7 mouse cellular contexts compared by ENCODE assay signal in the genomic region with DNA sequence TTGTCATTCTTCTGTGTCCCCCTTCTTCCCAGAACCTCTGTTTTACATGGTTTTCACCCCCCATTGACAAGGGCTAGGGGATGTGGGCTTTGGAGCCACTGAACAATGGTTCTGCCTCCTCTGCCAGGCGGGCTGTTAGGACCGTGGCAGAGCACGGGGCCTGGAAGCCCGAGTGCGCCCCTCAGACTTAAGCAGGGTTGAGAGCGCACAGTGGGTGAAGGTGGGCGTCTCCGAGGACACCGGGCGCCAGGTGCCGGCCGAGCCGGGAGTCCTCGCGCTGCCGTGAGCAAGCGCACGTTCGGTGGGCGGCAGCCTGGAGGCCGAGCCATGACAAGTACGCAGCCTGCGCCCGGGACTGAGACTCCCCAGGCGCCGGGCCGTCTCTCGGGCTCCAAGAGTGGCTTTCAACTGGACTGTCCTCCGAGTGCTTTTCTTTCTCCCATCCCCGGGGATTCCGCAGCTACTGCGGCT. TPM values are rescaled to one million over a fixed set of nuclear protein-coding genes. Genes with fewer than 3 reads are reported as not detected.
A peak's percentile ranks its signal among the peaks of the same experiment; 100 is the strongest.
DNase-seq lines count a peak whose midpoint lies in the region; ATAC-seq lines count a peak whose summit lies in the region.

No protein-coding gene starts in this region.

- peak overlapping the region; percentile 71 for H3K4me3 ChIP-seq in forebrain, embryonic 12.5 days (replicated peaks)
- H3K4me3 ChIP-seq in hindbrain, embryonic 13.5 days: peak overlapping the region; percentile 83
- peak overlapping the region; percentile 76 for H3K4me3 ChIP-seq in limb, embryonic 10.5 days
- peak overlapping the region; percentile 72 for H3K4me3 ChIP-seq in midbrain, embryonic 14.5 days (replicated peaks; ENCODE audit: low read depth, low read length)

- H3K27me3 ChIP-seq in forebrain, embryonic 12.5 days: peaks cover 22% of the 10 kb centered on the region
- H3K27me3 ChIP-seq in hindbrain, embryonic 13.5 days: peaks cover 5% of the 10 kb centered on the region; the same call in 1 of the 2 replicates
- peaks cover 64% of the 10 kb centered on the region for H3K27me3 ChIP-seq in limb, embryonic 10.5 days (ENCODE audit: low read depth, poor library complexity, severe bottlenecking)
- no peaks in the 10 kb centered on the region for H3K27me3 ChIP-seq in midbrain, embryonic 14.5 days (ENCODE audit: control insufficient read depth, insufficient read depth, low read length)

- H3K27ac ChIP-seq in forebrain, embryonic 12.5 days: peak overlapping the region; percentile 83
- H3K27ac ChIP-seq in hindbrain, embryonic 13.5 days: peak overlapping the region; percentile 96
- H3K27ac ChIP-seq in limb, embryonic 10.5 days: peak overlapping the region; percentile 79
- H3K27ac ChIP-seq in midbrain, embryonic 14.5 days (replicated peaks; ENCODE audit: low read depth, low read length): peak overlapping the region; percentile 96

- H3K36me3 ChIP-seq in forebrain, embryonic 12.5 days (replicated peaks): no peaks in the 10 kb centered on the region
- no peaks in the 10 kb centered on the region for H3K36me3 ChIP-seq in hindbrain, embryonic 13.5 days
- H3K36me3 ChIP-seq in limb, embryonic 10.5 days: no peaks in the 10 kb centered on the region
- H3K36me3 ChIP-seq in midbrain, embryonic 14.5 days (ENCODE audit: control insufficient read depth, insufficient read depth, low read length): no peaks in the 10 kb centered on the region

- ATAC-seq in forebrain, embryonic 12.5 days (ENCODE audit: low FRiP score): peak; percentile 39
- peak; percentile 57 for ATAC-seq in hindbrain, embryonic 13.5 days (ENCODE audit: low FRiP score)
- ATAC-seq in midbrain, embryonic 14.5 days (ENCODE audit: low FRiP score, low TSS enrichment): peak; percentile 51

- peaks cover 29% of the 10 kb centered on the region for H3K4me1 ChIP-seq in forebrain, embryonic 12.5 days
- H3K4me1 ChIP-seq in hindbrain, embryonic 13.5 days (replicated peaks): peaks cover 34% of the 10 kb centered on the region
- peaks cover 30% of the 10 kb centered on the region for H3K4me1 ChIP-seq in limb, embryonic 10.5 days
- peaks cover 18% of the 10 kb centered on the region; the same call in 1 of the 2 replicates for H3K4me1 ChIP-seq in midbrain, embryonic 14.5 days (ENCODE audit: control insufficient read depth, insufficient read depth, low read length)

- under 1% methylated on average over 27 of the region's 32 CpGs for WGBS in forebrain, embryonic 12.5 days
- WGBS in hindbrain, embryonic 13.5 days: 0% methylated on average over 32 of the region's 32 CpGs
- WGBS in limb, embryonic 10.5 days: under 1% methylated on average over 32 of the region's 32 CpGs
- WGBS in midbrain, embryonic 14.5 days: under 1% methylated on average over 32 of the region's 32 CpGs

- no peaks in the 10 kb centered on the region for H3K9me3 ChIP-seq in forebrain, embryonic 12.5 days
- H3K9me3 ChIP-seq in hindbrain, embryonic 13.5 days: no peaks in the 10 kb centered on the region
- no peaks in the 10 kb centered on the region for H3K9me3 ChIP-seq in limb, embryonic 10.5 days (replicated peaks)
- H3K9me3 ChIP-seq in midbrain, embryonic 14.5 days (ENCODE audit: control insufficient read depth, low read length): no peaks in the 10 kb centered on the region

- peak overlapping the region; percentile 86 for H3K4me2 ChIP-seq in forebrain, embryonic 12.5 days
- peak overlapping the region; percentile 97 for H3K4me2 ChIP-seq in hindbrain, embryonic 13.5 days
- peak overlapping the region; percentile 98 for H3K4me2 ChIP-seq in midbrain, embryonic 14.5 days (ENCODE audit: low read length)

- DNase-seq in NIH3T3 (ENCODE audit: low read depth): peak; percentile 8
- DNase-seq in adrenal gland, postnatal 10 days: peak; percentile 64
- DNase-seq in limb, embryonic 10.5 days (ENCODE audit: low spot score): peak; percentile 70
- DNase-seq in midbrain, embryonic 14.5 days: peak; percentile 76
- peak; percentile 29 for DNase-seq in thymus, postnatal 4 days

- H3K9ac ChIP-seq in forebrain, embryonic 12.5 days: peak overlapping the region; percentile 75
- H3K9ac ChIP-seq in hindbrain, embryonic 13.5 days: peak overlapping the region; percentile 93
- peak overlapping the region; percentile 89 for H3K9ac ChIP-seq in midbrain, embryonic 14.5 days (replicated peaks; ENCODE audit: low read length)

RNA-seq across cellular contexts. Expression of gene Vldlr, which starts 1.7 kb away (rescaled TPM):
- 10 to 100 TPM; 45.6 to 52.4 TPM for total RNA-seq in adrenal gland, postnatal 10 days (2021)
- 11.1 and 13.2 TPM in 2 replicates for polyA plus RNA-seq in forebrain, embryonic 12.5 days (2016; fragmentation: Nextera tagmentation; extraction: Ambion mirVana)
- polyA plus RNA-seq in hindbrain, embryonic 13.5 days (2015; fragmentation: Nextera tagmentation; extraction: Ambion mirVana): 20.2 and 23.7 TPM in 2 replicates
- polyA plus RNA-seq in limb, embryonic 10.5 days (2016; fragmentation: Nextera tagmentation; extraction: Ambion mirVana): 1.3 and 1.9 TPM in 2 replicates
- 43.7 and 44.6 TPM in 2 replicates for polyA plus RNA-seq in midbrain, embryonic 14.5 days (2014; fragmentation: Nextera tagmentation; extraction: Ambion mirVana)

Comparison
In these comparisons a context has a peak if more than half of its experiments do, and no peak if none do; other contexts are left out.
1. Peak in every context shown above with its lines: DNase-seq, ATAC-seq, H3K4me3 ChIP-seq and H3K27ac ChIP-seq.
2. DNase-seq: peak in every context shown above with its lines; median percentile 76 in midbrain, embryonic 14.5 days; 70 in limb, embryonic 10.5 days; 64 in adrenal gland, postnatal 10 days; 29 in thymus, postnatal 4 days; 8 in NIH3T3.